Mouse (Mus musculus) CH12.LX (cell line): Measurements from ENCODE around the gene Aldoart2.
A peak's percentile ranks its signal among the peaks of the same experiment; 100 is the strongest.

ENCODE experiments used
- CTCF ChIP-seq, 2 experiments: IDR thresholded peaks in 1 of 2; conservative IDR thresholded peaks in 1 of 2; 2 replicates each; pipeline ENCODE4 v1.5.1; 2011 to 2012; ENCODE audit warnings: low read depth in 2 of 2, low read length in 2 of 2, improper control_type of control experiment in 1 of 2, inconsistent platforms in 1 of 2, mild to moderate bottlenecking in 1 of 2, moderate library complexity in 1 of 2
- EP300 ChIP-seq: IDR thresholded peaks from 2 replicates; pipeline ENCODE4 v1.6.1; 2011; ENCODE audit warnings: low read length, improper control_type of control experiment
- JUND ChIP-seq: conservative IDR thresholded peaks from 2 replicates; pipeline ENCODE4 v1.6.1; 2011; ENCODE audit warnings: low read depth, low read length, improper control_type of control experiment
- NELFE ChIP-seq: IDR thresholded peaks from 2 replicates; pipeline ENCODE4 v1.6.1; 2011; ENCODE audit warnings: low read depth, low read length, improper control_type of control experiment
- NRF1 ChIP-seq: IDR thresholded peaks from 2 replicates; pipeline ENCODE4 v1.6.1; 2014; ENCODE audit warnings: low read depth, mild to moderate bottlenecking, inconsistent platforms, low read length, improper control_type of control experiment, moderate library complexity
- POLR2A ChIP-seq: IDR thresholded peaks from 2 replicates; pipeline ENCODE4 v1.6.1; 2011; ENCODE audit warnings: low read depth, mild to moderate bottlenecking, improper control_type of control experiment, low read length
- POLR2AphosphoS2 ChIP-seq: IDR thresholded peaks from 2 replicates; pipeline ENCODE4 v1.6.1; 2011; ENCODE audit warnings: low read depth, low read length, improper control_type of control experiment
- RAD21 ChIP-seq: IDR thresholded peaks from 2 replicates; pipeline ENCODE4 v1.6.1; 2011; ENCODE audit warnings: low read depth, mild to moderate bottlenecking, low read length, improper control_type of control experiment, moderate library complexity
- USF1 ChIP-seq: IDR thresholded peaks from 2 replicates; pipeline ENCODE4 v1.6.1; 2014; ENCODE audit warnings: low read depth, mild to moderate bottlenecking, inconsistent platforms, low read length, improper control_type of control experiment
- ZC3H11A ChIP-seq: IDR thresholded peaks from 2 replicates; pipeline ENCODE4 v1.6.1; 2012; ENCODE audit warnings: low read depth, mild to moderate bottlenecking, inconsistent platforms, low read length, improper control_type of control experiment
- ZMIZ1 ChIP-seq: IDR thresholded peaks from 2 replicates; pipeline ENCODE4 v1.6.1; 2012; ENCODE audit warnings: low read depth, mild to moderate bottlenecking, inconsistent platforms, low read length, improper control_type of control experiment
- ZNF384 ChIP-seq: IDR thresholded peaks from 2 replicates; pipeline ENCODE4 v1.6.1; 2012; ENCODE audit warnings: low read depth, low read length, improper control_type of control experiment, inconsistent platforms

GRCm38 (mm10) chr12:55560025-55560690 lies 4.9 kb upstream of the Aldoart2 start:
- TF ChIP-seq RAD21 (no peak), USF1 (no peak), EP300 (peak; percentile 27; the same call in 1 of the 2 replicates), CTCF (conservative IDR thresholded peaks at IDR 0.05 in 1 of 2, IDR thresholded peaks at IDR 0.05 in 1 of 2; ENCODE audit: low read depth in 2 of 2, low read length in 2 of 2) (no peak), POLR2A (no peak), NELFE (no peak), NRF1 (no peak), ZC3H11A (no peak), POLR2AphosphoS2 (no peak), JUND (no peak), ZNF384 (no peak), ZMIZ1 (no peak)
